Mouse (Mus musculus): ENCODE measurements at regions not wholly inside any gene's neighbourhood (a gene's known extent, or its start where the extent isn't known, plus 50 kb on each side); places are given as distances from the start of the nearest gene placed in this dataset.

GRCm38 (mm10) chr16:62981821-62982220, 127.7 kb downstream of the Pros1 start:
- DNase-seq: no peak

- peak; percentile 3 for DNase-seq
These were observed 128.5 kb downstream of the Pros1 start for GRCm38 (mm10) chr16:62982558-62982957.

GRCm38 (mm10) chr16:62995555-62995954, 141.4 kb downstream of the Pros1 start:
- DNase-seq: no peak

GRCm38 (mm10) chr16:63011151-63011734, 157.1 kb downstream of the Pros1 start:
- no peak for DNase-seq

GRCm38 (mm10) chr16:63014453-63014852, 160.3 kb downstream of the Pros1 start:
- no peak for DNase-seq

GRCm38 (mm10) chr16:63016144-63016543, 162.0 kb downstream of the Pros1 start:
- DNase-seq: no peak

- no peak for DNase-seq
These were observed 162.6 kb downstream of the Pros1 start for GRCm38 (mm10) chr16:63016658-63017057.

- no peak for DNase-seq
These were observed 176.3 kb downstream of the Pros1 start for GRCm38 (mm10) chr16:63030399-63030798.

GRCm38 (mm10) chr16:63031035-63031434, 176.9 kb downstream of the Pros1 start:
- DNase-seq: no peak

GRCm38 (mm10) chr16:63031802-63032201, 177.7 kb downstream of the Pros1 start:
- DNase-seq: no peak

- no peak for DNase-seq
These were observed 195.0 kb downstream of the Pros1 start for GRCm38 (mm10) chr16:63049100-63049499.

GRCm38 (mm10) chr16:63062883-63063282, 208.8 kb downstream of the Pros1 start:
- DNase-seq: no peak

- no peak for DNase-seq
These were observed 215.9 kb downstream of the Pros1 start for GRCm38 (mm10) chr16:63069987-63070386.

GRCm38 (mm10) chr16:63075814-63076213, 221.7 kb downstream of the Pros1 start:
- DNase-seq: no peak

- DNase-seq: no peak
These were observed 227.3 kb downstream of the Pros1 start for GRCm38 (mm10) chr16:63081383-63081782.

- DNase-seq: no peak
These were observed 229.1 kb downstream of the Pros1 start for GRCm38 (mm10) chr16:63083256-63083655.

- DNase-seq: no peak
These were observed 230.1 kb downstream of the Pros1 start for GRCm38 (mm10) chr16:63084021-63084756.

- no peak for DNase-seq
These were observed 232.1 kb downstream of the Pros1 start for GRCm38 (mm10) chr16:63086086-63086796.

- no peak for DNase-seq
These were observed 237.6 kb downstream of the Pros1 start for GRCm38 (mm10) chr16:63091471-63092300.

- DNase-seq: no peak
These were observed 240.2 kb downstream of the Pros1 start for GRCm38 (mm10) chr16:63094126-63094840.

GRCm38 (mm10) chr16:63102362-63102761, 248.3 kb downstream of the Pros1 start:
- no peak for DNase-seq

- DNase-seq: no peak
These were observed 248.8 kb downstream of the Pros1 start for GRCm38 (mm10) chr16:63102930-63103329.
